Mouse (Mus musculus) testis, adult 2 months (tissue): ENCODE results near the gene Slf2.

Experiments used
- CTCF ChIP-seq: fragments of 200-500 bp; IDR thresholded peaks from 2 replicates; pipeline ENCODE4 v1.5.1; 2012; ENCODE audit warnings: low read depth, mild to moderate bottlenecking, inconsistent platforms, low read length, moderate library complexity; ENCODE audit not compliant: control insufficient read depth, insufficient read depth, insufficient replicate concordance
- POLR2A ChIP-seq: fragments of 200-500 bp; IDR thresholded peaks from 2 replicates; pipeline ENCODE4 v1.6.1; 2012; ENCODE audit warnings: low read depth, mild to moderate bottlenecking, inconsistent platforms, low read length, moderate library complexity; ENCODE audit not compliant: control insufficient read depth

DNA sequence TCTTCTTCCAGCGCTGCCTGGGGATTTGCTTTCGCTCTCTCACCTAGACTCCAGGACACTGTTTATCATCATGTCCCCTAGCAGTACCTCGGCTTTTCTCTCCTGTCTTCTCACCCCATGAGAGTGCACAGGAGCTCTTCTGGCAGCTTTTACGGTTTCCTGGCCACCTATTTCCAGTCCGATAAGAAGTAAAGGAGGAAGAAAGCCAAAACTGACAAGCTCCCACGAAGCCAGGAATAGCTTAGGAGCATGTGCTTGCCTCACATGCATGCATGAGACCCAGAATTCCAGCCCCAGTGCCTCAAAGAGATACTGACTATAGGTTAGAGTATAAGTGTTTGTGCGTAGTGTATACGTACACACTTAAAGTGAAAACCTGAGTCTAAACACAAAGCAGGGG is 2.8 kb upstream of the Slf2 start:
- TF ChIP-seq CTCF (no peak), POLR2A (no peak)
